Mouse (Mus musculus) olfactory bulb, adult 2 months (tissue): Measurements from ENCODE around the gene Sema7a. TPM values are rescaled to one million over a fixed set of nuclear protein-coding genes. Genes with fewer than 3 reads are reported as not detected.
A peak's percentile ranks its signal among the peaks of the same experiment; 100 is the strongest.

Experiments
- H3K27ac ChIP-seq: fragments of 200-500 bp; 2 replicates; pipeline ENCODE4 v1.5.1; 2012; ENCODE audit warnings: low read depth, low read length; ENCODE audit not compliant: insufficient read depth
- H3K4me1 ChIP-seq: fragments of 200-500 bp; 2 replicates; pipeline ENCODE4 v1.6.1; 2012; ENCODE audit warnings: low read length; ENCODE audit not compliant: control insufficient read depth, insufficient read depth
- H3K4me3 ChIP-seq: fragments of 200-500 bp; 2 replicates; pipeline ENCODE4 v1.5.1; 2012; ENCODE audit warnings: mild to moderate bottlenecking, low read depth, low read length, moderate library complexity; ENCODE audit not compliant: insufficient read depth
- CTCF ChIP-seq: fragments of 200-500 bp; IDR thresholded peaks from 2 replicates; pipeline ENCODE4 v1.5.1; 2012; ENCODE audit warnings: low read depth, mild to moderate bottlenecking, low read length, moderate library complexity; ENCODE audit not compliant: insufficient read depth
- POLR2A ChIP-seq: fragments of 200-500 bp; IDR thresholded peaks from 2 replicates; pipeline ENCODE4 v1.6.1; 2012; ENCODE audit warnings: mild to moderate bottlenecking, low read depth, low read length, moderate library complexity; ENCODE audit not compliant: insufficient read depth
- WGBS: fragments of 180-500 bp; shearing (Covaris S2); methylation state at CpG from one replicate; pipeline ENCODE4 v1.1.7; 2018; 5-methylcytosine and 5-hydroxymethylcytosine counted together
- polyA plus RNA-seq: library from polyadenylated mRNA; stranded (reverse); fragments of >200 nt; gene quantifications from 2 replicates; pipeline ENCODE4 v1.2.4, GENCODE M21; 2012; ENCODE audit warnings: low replicate concordance; ENCODE audit not compliant: missing spikeins, insufficient read depth, insufficient read length

Gene Sema7a
- polyA plus RNA-seq, 1 experiment: not detected

DNA sequence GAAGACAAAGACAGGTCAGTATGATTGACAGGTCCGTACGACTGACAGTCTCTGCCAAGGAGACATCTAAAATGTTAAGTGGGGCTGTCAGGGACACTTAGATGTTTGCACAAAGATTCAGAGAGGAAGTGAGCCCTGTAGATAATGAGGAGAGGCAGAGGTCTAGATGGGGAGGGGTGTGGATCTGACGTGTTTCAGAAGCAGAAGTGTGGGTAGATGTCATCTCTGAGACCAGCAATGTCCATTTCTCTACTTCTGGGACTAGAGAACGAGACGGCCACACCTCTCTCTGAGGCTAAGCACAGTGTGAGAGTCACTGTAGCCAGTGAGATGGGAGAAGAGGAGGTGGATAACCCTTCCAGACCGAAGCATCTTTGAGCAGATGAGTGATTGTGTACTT lies 38.1 kb downstream of the Sema7a start:
- no peak overlapping the region for H3K4me3 ChIP-seq
- no peak overlapping the region for H3K27ac ChIP-seq
- TF ChIP-seq POLR2A: no peak
- TF ChIP-seq CTCF: no peak
- WGBS: 84% methylated on average over 6 of the region's 6 CpGs
- peaks cover 4% of the 10 kb centered on the region; the same call in 1 of the 2 replicates for H3K4me1 ChIP-seq

DNA sequence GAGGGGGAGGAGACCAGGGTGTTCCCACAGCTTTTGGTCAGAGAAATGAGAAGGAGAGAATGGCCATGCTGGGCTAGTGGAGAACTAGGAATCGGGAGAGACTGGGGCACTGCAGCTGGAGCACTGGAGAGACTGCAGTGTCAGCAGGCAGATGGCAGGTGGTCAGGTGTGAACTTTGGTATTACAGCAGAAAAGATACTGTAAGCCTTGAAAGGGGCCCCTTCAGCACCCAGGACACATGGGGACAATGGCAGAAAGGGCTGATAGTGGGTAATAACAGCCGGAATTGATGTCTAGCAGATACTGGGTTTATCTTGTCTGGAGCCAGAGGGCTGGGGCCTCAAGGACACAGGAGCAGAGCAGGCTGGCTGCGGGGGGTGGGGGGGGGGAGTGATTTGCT lies 38.9 kb downstream of the Sema7a start:
- 82% methylated on average over 3 of the region's 3 CpGs for WGBS
- no peak overlapping the region for H3K4me3 ChIP-seq
- TF ChIP-seq CTCF: no peak
- no peak for TF ChIP-seq POLR2A

DNA sequence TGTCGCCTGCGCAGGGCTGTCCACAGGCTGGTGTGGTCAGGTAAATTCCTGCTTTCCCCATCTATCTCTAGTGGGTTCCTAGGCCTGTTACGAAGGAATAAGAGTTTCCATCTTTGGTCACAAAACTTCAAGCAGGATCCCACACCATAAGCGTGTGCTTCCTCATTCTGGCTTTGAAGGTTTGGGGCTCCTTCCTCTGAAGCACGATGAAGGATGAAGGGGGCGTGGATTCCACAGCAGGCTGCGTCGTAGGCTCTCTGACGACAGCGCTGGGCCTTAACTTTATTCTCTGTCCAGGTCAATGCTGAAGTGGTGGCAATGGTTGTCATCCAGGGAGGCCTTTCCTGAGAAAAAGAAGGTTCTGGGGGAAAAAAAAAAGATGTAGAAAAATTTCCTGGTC lies 40.7 kb downstream of the Sema7a start:
- H3K4me1 ChIP-seq: peaks cover 8% of the 10 kb centered on the region; the same call in 1 of the 2 replicates
- no peak overlapping the region for H3K4me3 ChIP-seq
- no peak overlapping the region for H3K27ac ChIP-seq
- 86% methylated on average over 10 of the region's 10 CpGs for WGBS
- TF ChIP-seq POLR2A (no peak), CTCF (no peak)

More for the DNA sequence above, 38.9 kb downstream of the Sema7a start:
- H3K4me1 ChIP-seq: peaks cover 4% of the 10 kb centered on the region; the same call in 1 of the 2 replicates
- no peak overlapping the region for H3K27ac ChIP-seq

DNA sequence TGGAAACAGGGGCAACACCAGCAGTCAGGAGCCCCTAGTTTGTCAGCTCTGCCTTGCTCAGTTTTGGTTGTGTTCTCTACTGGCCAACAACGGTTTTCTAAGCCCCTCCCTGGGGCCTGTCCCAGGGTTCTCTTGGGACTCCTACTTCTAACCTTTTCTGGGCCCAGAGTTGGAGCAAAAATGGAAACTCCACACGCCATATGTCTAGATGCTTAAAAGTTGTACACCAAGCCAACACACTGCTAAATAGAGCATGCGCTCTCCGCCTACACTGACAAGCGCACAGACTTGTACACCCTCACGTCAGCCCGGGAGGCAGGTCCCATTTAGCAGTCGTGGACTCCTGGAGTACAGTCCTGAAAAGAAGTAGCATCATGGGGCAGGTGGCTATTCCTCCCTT lies 45.4 kb downstream of the Sema7a start:
- no peak for TF ChIP-seq CTCF
- no peak for TF ChIP-seq POLR2A
- WGBS: 53% methylated on average over 8 of the region's 8 CpGs
- no peak overlapping the region for H3K27ac ChIP-seq

GRCm38 (mm10) chr9:57986293-57986692 lies 46.4 kb downstream of the Sema7a start:
- WGBS: 84% methylated on average over 7 of the region's 7 CpGs
- H3K27ac ChIP-seq: no peak overlapping the region
- no peak for TF ChIP-seq POLR2A
- TF ChIP-seq CTCF: no peak

More for the DNA sequence above, 45.4 kb downstream of the Sema7a start:
- Histone ChIP-seq H3K4me1 (peaks cover 19% of the 10 kb centered on the region), H3K4me3 (no peak overlapping the region)

GRCm38 (mm10) chr9:57988098-57988497 lies 48.2 kb downstream of the Sema7a start:
- Histone ChIP-seq H3K4me3 (no peak overlapping the region), H3K4me1 (peaks cover 24% of the 10 kb centered on the region), H3K27ac (no peak overlapping the region)
- WGBS: 89% methylated on average over 2 of the region's 2 CpGs
- TF ChIP-seq CTCF: no peak
- no peak for TF ChIP-seq POLR2A

More at GRCm38 (mm10) chr9:57986293-57986692, 46.4 kb downstream of the Sema7a start:
- H3K4me3 ChIP-seq: no peak overlapping the region
- H3K4me1 ChIP-seq: peaks cover 19% of the 10 kb centered on the region

DNA sequence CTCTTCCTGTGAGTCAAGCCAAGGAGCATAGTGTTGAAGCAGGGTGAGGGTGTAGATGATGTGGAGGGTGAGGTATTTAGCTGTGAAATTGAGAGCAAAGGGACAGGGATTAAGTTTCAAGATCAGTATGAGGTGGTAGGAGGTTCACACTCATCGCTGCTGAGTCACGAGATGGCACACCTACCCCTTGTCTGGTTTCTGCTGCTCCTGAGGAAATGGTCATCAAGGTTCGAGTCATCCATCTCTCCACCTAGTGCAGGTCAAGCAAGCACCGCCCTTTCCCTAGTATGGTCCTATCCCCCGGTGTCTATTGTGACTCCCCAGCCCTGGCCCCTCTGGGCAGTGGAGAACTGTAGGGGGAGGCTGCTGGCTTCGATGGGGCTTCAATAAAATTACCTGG lies 49.4 kb downstream of the Sema7a start:
- Histone ChIP-seq H3K4me3 (no peak overlapping the region), H3K4me1 (peaks cover 31% of the 10 kb centered on the region), H3K27ac (no peak overlapping the region)
- 87% methylated on average over 6 of the region's 6 CpGs for WGBS
- TF ChIP-seq CTCF: no peak

GRCm38 (mm10) chr9:57990438-57991110 lies 50.7 kb downstream of the Sema7a start:
- H3K27ac ChIP-seq: no peak overlapping the region
- H3K4me1 ChIP-seq: peaks cover 29% of the 10 kb centered on the region
- 55% methylated on average over 10 of the region's 10 CpGs for WGBS
- H3K4me3 ChIP-seq: no peak overlapping the region
- TF ChIP-seq CTCF (peak; percentile 81; the same call in 1 of the 2 replicates), POLR2A (no peak)

GRCm38 (mm10) chr9:57992060-57992459 lies 52.1 kb downstream of the Sema7a start:
- WGBS: 94% methylated on average over 3 of the region's 3 CpGs
- no peak overlapping the region for H3K4me3 ChIP-seq
- H3K27ac ChIP-seq: no peak overlapping the region
- peaks cover 25% of the 10 kb centered on the region for H3K4me1 ChIP-seq
- no peak for TF ChIP-seq CTCF
- TF ChIP-seq POLR2A: no peak
